Mouse (Mus musculus) telencephalon, adult 2 months (tissue): ENCODE data around the gene Prkra.
"Not testable (repeated sequence)": the region's sequence is repeated elsewhere in the genome, so short reads cannot be mapped to it uniquely, and the experiment has no call there.

ENCODE experiments used
- DNase-seq: peaks from one replicate; pipeline ENCODE4 v3.0.0-alpha.2; 2011; ENCODE audit warnings: low read depth, low spot score

The Prkra gene

GRCm38 (mm10) chr2:76655444-76655843 is 7.6 kb upstream of the Prkra start:
- no peak for DNase-seq

DNA sequence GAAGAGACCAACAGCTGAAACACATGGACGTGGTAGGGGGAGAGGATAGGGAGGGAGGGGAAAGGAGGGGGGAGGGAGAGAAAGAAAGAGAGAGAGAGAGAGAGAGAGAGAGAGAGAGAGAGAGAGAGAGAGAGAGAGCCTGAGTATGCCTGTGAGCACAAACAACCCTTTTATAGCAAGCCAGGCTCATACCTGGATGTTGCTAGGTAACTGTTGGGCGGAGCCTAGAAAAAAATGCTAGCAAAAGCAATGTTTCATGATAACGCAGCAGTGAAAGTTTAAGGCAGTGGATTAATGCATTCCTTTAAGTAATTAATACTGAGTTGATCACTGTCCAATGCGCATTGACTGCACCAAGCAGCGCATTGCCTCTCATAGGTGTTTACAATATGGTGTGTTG is 6.8 kb upstream of the Prkra start:
- DNase-seq, result no peak

GRCm38 (mm10) chr2:76653070-76653469 is 5.3 kb upstream of the Prkra start:
- DNase-seq, result no peak

- DNase-seq, result no peak
Measured at GRCm38 (mm10) chr2:76648666-76649141, 889 bp upstream of the Prkra start.

- DNase-seq, result no peak
Measured at GRCm38 (mm10) chr2:76647441-76647869, 360 bp downstream of the Prkra start.

DNA sequence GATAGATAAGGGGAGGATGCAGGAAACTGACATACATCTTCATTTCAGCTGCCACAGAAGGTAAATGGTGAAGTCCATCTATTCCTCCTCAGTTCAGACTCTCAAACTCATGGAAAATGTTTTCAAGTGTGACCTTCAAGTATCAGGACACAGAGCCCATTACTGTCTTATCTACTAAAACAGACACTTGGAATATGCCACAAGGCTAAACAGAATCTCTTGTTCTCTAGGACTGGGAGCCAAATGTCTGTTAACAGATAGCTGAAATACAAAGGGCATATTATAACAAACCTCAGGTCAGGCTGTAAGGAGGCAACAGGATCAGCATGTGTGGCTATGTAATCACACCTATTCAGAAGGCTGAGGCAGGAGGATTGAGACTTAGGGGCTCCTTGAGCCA is 4.0 kb downstream of the Prkra start:
- DNase-seq, result no peak

GRCm38 (mm10) chr2:76639637-76640036 is 8.2 kb downstream of the Prkra start:
- no peak for DNase-seq

DNA sequence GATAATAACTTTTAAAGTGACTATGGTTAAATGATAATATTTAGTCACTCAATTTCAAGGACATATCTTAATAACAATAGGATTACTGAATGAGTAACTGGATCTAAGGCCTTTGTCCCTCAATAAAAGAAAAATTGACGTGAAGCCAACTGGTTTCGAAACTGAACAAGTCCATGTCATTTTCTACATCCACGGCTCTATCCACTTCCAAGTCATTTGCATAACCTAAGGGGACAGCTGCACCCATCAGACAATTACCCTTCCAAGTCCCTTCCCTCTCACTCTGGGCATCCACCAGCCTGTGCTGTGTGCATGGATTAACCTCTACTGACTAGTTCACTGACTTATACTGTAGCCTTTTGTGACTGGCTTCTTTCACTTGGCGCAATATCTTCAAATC is 16.2 kb downstream of the Prkra start:
- no peak for DNase-seq

- DNase-seq, result no peak
Measured at GRCm38 (mm10) chr2:76630293-76630692, 17.5 kb downstream of the Prkra start.

DNA sequence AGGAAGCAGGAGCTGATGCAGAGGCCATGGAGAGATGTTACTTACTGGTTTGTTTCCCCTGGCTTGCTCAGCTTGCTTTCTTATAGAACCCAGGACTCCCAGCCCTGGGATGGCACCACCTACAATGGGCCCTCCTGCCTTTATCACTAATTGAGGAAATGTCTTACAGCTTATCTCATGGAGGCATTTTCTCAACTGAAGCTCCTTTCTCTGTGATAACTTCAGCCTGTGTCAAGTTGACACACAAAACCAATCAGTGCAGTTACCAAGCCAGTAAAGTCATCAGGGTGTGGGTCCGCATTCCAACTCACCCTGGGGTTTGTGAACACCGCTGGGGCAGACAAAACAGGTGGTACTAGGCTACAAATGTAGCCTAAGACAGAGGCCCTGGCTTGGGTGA is 25.5 kb downstream of the Prkra start:
- DNase-seq, result not testable (repeated sequence)

DNA sequence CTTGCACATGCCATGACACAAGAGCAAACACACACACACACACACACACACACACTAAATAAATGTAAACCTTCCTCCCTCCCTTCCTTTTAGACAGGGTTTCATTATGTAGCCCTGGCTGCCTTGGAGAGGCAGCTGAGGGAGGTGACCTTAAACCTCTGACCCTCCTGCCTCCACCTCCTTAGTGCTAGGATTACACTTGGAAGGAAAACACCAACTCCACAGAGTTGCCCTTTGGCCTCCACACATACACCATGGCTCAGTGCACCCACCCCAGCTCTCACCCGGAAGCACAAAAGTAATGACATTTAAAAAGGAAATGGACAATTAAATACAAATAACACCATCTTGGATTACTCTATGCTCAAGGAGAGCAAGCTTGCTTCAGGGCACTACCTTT is 26.1 kb downstream of the Prkra start:
- no peak for DNase-seq

DNA sequence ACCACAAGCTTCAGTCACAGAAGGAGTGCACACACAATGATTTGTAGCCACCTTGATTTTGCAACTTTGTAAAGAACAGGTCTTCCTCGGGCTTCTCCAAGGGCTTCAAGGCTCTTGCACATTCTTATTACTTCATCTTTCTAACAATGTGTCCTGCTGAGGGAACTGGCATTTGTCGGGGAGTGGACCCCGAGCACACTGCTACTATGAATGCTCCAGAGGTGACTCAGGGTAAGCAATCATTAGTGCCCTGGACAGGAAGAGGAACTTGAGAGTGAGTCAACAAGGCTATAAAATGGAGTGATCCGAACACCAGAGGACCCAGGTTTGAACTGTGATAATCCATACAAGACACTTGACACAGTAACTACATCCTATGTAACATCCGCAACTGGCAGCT is 27.6 kb downstream of the Prkra start:
- no peak for DNase-seq

DNA sequence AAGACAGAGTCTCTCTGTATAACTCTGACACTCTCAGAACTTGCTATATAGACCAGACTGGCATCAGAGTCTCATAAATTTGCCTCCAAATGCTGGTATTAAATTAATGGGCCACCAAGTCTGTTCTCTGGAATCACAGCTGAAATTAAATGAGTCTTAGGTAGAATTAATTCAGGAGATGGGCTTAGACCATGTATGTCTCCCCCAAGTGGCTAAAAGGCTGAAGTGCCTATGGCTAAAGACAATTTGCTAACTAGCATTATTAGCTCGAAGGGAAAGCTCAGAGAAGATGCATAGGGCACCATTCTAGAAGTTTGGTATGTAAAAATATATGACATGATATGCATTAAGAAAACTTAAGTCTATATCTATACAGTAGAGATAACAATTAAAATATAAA is 29.7 kb downstream of the Prkra start:
- peak; percentile 27 for DNase-seq

GRCm38 (mm10) chr2:76611996-76612395 is 35.8 kb downstream of the Prkra start:
- DNase-seq, result no peak

DNA sequence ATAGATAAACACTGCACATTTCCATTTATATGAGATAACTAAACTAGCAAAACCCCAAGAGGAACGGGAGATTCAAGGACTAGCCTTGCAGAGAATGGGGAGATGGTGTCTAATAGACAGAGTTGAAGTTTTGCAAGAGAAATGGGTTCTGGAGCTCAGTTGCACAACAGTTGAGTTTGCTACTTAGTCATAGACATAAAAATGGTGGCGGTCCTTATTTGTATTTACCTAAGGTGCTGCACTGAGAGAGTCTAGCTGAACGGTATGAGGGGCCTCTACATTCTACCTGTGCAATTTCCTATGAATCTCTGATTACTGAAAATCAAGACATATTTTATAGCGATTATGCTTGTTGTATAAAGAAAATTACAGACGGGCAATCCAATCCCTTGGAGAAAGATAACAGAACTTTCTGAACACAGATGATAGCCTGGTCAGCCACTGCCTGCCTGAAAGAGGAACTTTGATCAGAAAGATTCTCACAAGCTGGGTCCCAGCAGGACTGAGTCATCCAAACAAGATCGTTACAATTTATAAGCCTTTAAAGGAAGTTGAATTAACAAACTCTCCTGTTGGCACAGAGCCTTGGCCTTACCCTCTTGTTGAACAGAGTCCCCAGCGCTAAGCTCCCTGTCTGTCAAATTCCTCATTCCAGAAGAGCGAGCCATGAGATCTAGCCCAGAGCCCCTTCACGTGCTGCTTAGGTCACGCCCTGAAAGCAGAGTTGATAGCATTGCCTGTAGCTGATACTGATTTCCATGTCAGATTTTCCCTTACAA is 37.3 kb downstream of the Prkra start:
- DNase-seq, result no peak

- no peak for DNase-seq
Measured at GRCm38 (mm10) chr2:76606704-76607103, 41.1 kb downstream of the Prkra start.

GRCm38 (mm10) chr2:76602256-76602655 is 45.6 kb downstream of the Prkra start:
- no peak for DNase-seq

GRCm38 (mm10) chr2:76599214-76599613 is 48.6 kb downstream of the Prkra start:
- no peak for DNase-seq

DNA sequence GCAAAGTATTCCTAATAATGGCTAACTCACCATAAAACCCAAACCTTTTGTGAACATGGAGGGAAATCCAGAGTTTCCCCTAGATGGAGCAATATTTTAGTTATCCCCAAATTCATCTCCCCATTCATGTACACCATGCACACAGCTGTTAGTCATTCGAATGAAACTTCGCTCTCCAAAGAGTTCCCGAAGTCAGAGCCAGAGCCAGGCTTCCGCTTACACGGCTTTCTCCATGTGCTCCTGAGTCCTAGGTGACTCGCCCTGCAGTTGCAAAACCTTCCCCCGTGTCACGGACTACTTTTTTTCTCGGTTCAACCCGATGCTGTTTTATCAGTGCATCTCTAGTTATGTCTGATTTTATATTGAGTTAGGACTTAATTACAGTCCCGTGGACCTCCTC is 50.3 kb downstream of the Prkra start:
- DNase-seq, result no peak

- no peak for DNase-seq
Measured at GRCm38 (mm10) chr2:76592401-76592924, 55.4 kb downstream of the Prkra start.

- DNase-seq, result no peak
Measured at GRCm38 (mm10) chr2:76590221-76590620, 57.6 kb downstream of the Prkra start.

DNA sequence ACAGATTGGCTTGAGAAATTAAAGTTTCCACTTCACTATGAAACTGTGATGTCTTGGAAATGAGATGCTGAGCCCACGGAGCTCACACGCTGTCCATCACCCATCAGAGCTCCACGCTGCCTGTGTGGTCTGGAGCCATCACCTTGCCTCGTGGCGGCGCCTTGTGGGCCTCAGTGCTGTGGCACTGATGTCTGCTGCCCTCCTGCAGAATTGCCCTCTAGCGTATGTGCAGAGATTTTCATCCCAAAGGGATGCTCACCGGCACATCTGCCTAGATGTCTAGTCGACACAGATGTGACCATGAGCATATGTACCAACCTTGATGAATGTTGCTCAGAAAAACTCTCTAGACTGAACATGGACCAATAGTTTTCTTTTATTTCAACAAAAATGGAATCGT is 60.9 kb downstream of the Prkra start:
- no peak for DNase-seq

DNA sequence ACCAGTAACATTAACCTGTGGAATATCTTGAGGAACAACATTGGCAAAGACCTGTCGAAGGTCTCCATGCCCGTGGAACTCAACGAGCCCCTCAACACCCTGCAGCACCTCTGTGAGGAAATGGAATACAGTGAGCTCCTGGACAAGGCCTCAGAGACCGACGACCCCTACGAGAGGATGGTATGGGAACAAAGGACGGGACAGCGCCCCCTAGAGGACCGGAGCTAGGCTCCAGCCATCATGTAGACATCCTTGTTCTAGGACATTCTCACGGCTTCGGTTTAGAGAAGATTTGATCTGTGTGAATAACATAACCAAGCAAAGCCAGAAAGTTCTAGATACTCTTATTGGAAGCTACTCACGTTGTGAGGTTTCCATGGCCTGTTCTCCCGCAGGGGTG is 62.7 kb downstream of the Prkra start:
- no peak for DNase-seq
